Mouse (Mus musculus): ENCODE results near the gene Ankfy1.

Gene Ankfy1

DNA sequence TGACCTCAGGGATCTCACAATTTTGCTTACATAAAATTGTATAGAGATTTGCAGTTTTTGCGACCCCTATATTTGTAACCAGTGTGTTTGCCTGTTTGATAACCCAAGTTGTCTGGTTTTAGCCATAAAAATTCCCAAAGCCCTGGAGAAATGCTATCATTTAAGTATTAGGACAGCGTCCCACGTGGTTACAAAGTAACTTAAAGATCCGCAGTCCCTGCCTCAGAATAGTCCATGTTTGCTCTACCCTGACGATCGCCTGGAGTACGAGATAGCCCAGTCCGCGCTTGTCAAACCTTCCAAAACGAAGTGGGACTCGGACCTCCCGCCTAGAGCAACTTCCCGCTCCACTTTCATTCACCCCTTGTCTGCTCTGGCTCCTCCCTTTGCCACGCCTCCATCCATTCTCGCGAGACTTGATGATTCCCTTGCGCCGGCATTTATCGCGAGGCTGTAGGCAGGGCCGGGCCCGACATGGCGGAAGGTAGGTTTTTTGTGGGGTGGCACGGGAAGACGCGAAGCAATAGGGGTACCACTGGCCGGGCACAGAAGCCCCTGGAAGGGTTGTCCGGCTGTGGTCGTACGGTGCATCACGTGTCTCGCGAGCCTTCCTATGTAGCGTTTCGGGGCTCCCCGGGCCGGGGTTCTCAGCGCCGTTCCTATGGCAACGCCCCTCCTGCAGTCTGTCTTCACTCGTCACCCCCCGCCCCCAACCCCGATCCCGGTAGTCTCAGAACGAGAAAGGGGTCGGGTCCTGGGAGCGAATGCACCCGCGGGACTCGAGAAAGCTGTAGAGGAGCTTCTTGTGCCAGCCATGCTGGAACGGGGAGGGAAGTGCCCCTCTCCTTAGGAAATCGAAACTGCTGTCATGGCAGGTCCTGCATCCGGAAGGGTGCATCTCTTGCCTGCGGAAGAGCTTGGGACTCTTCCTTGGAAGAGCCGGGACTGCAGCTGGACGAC, at the start of gene Ankfy1:
Gene Ankfy1 (plus strand): TSS at position 456 of the 960 bp plus-strand sequence.
- ChIA-PET POLR2A (interaction anchor here (0.6 to 1.9 kb wide), 29 partner anchors 8 to 148 kb away, joined by 3 to 12 read pairs (median 3); partner anchors contain the start of genes Cyb5d2 (in 1 of the 4), Ube2g1 (in 1 of the 4) and Zzef1 (in 1 of the 4)), CTCF (interaction anchor here in 1 of 4 experiments (0.6 kb wide), 1 partner anchor 48 kb away, joined by 3 read pairs; no protein-coding TSS in a partner anchor)

DNA sequence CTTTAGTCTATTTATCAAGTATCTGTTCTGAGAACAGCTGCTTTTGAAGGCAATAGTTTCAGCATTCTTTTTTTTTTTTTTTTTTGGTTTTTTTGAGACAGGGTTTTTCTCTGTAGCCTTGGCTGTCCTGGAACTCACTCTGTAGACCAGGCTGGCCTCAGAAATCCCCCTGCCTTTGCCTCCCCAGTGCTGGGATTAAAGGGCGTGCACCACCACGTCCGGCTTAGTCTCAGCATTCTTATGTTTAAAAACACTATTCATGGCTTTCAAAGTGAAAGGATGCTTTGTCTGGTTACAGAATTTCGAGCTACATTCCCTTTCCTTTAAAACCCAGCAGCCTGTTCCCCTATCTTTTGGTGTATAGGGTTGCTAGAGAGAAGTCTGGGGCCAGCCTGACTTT, 47.1 kb upstream of the Ankfy1 start:
- CTCF ChIA-PET, result interaction anchor here in 2 of 4 experiments (0.6 to 0.7 kb wide), 2 partner anchors 376 to 504 kb away, joined by 4 read pairs; no protein-coding TSS in a partner anchor
- POLR2A ChIA-PET, result interaction anchor here in 3 of 4 experiments (0.6 to 1.3 kb wide), 6 partner anchors 10 to 67 kb away, joined by 3 to 10 read pairs (median 5); no protein-coding TSS in a partner anchor

DNA sequence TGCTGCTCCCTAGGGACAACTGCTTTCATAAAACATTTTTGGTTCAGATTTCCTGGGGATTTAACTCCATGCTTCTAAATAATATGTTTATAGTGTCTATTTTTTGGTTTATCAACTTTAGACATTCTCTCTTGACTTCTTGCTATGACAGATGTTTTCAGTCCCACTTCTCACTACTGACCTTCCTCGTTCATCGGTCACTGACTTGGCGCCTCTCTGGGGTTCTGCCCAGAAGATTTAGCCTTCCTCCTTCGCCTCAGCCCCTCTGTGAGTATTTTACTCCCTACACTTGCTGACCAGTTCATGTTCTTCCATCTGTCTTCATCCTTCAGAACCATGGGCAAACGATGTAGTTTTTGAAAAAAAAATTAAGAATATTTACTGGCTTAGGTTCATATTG, 44.4 kb upstream of the Ankfy1 start:
- ChIA-PET POLR2A (no interaction called here), CTCF (no interaction called here)

DNA sequence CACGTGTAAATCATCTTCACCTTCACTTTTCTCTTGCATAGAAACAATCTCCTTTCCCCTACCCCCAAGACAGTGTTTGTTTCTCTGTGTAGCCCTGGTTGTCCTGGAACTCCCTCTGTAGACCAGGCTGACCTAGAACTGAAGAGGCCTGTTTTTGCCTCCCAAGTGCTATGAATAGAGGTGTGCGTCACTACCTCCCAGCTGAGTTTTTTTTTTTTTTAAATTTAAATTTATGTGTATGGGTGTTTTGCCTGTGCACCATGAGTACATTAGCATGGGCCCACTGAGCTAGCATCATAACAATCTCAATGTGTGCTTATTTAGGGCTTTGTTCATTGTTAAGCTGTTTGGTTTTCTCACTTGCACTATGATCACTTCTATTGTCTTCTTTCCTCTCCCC, 39.5 kb upstream of the Ankfy1 start:
- CTCF ChIA-PET, result interaction anchor here in 2 of 4 experiments (0.7 kb wide), 2 partner anchors 52 to 83 kb away, joined by 3 read pairs; no protein-coding TSS in a partner anchor
- POLR2A ChIA-PET, result interaction anchor here in 1 of 4 experiments (1.3 kb wide), 1 partner anchor 34 kb away, joined by 3 read pairs; no protein-coding TSS in a partner anchor

- POLR2A ChIA-PET, result interaction anchor here in 2 of 4 experiments (0.6 to 1.4 kb wide), 8 partner anchors 10 to 81 kb away, joined by 3 to 4 read pairs (median 3); no protein-coding TSS in a partner anchor
- CTCF ChIA-PET, result interaction anchor here in 3 of 4 experiments (0.6 to 1.3 kb wide), 6 partner anchors 55 to 344 kb away, joined by 3 to 4 read pairs (median 3); no protein-coding TSS in a partner anchor
These were observed 29.9 kb upstream of the Ankfy1 start for GRCm38 (mm10) chr11:72659918-72660317.

DNA sequence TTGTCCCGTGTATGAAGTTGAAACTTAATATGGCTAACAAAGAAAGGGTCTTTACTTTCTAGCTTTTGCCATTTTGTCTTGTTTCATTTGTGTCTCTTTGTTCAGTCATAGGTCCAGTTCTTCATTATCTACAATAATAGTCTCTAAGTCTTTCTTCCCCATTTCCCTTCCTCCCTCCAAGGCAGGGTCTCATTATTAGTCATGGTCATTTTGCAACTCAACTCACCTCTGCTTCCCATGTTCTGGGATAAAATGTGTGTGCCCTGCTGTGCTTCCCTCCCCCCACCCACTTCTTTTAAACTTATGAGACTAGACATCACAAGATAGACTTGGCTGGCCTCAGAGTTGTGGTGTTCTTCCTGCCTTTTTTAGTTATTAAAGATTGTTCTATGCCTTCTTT, 29.4 kb upstream of the Ankfy1 start:
- CTCF ChIA-PET, result interaction anchor here in 2 of 4 experiments (0.6 to 1.3 kb wide), 2 partner anchors 90 to 263 kb away, joined by 3 to 4 read pairs; no protein-coding TSS in a partner anchor
- POLR2A ChIA-PET, result interaction anchor here in 2 of 4 experiments (0.6 to 1.4 kb wide), 9 partner anchors 10 to 285 kb away, joined by 3 to 4 read pairs (median 3); no protein-coding TSS in a partner anchor

DNA sequence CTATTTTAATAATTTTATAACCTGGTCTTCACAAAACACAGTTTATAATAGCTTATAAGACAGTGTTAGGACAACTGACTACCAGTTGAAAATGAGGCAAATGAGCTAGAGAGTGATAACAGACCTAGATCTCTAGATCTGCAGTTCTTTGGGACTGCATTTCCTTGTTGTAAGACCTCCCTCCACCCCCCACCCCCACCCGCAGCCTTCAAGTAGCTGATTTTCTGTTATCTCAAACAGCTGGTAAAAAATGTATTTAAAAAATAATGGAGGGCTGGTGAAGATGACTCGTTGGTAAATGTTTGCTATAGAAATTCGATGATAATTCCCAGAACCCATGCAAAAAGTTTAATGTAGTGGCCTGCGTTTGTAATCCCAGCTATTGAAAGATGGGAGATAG, 25.2 kb upstream of the Ankfy1 start:
- ChIA-PET CTCF (no interaction called here), POLR2A (interaction anchor here in 2 of 4 experiments (0.7 to 1.6 kb wide), 7 partner anchors 10 to 131 kb away, joined by 3 to 6 read pairs (median 4); partner anchors contain the start of genes Cyb5d2 (in 1 of the 2) and Zzef1 (in 1 of the 2))

- ChIA-PET POLR2A (interaction anchor here in 2 of 4 experiments (1.2 to 1.4 kb wide), 5 partner anchors 10 to 100 kb away, joined by 3 read pairs; no protein-coding TSS in a partner anchor), CTCF (no interaction called here)
These were observed 19.2 kb upstream of the Ankfy1 start for GRCm38 (mm10) chr11:72670634-72671033.

- ChIA-PET CTCF (interaction anchor here in 1 of 4 experiments (0.7 kb wide), 1 partner anchor 95 kb away, joined by 4 read pairs; no protein-coding TSS in a partner anchor), POLR2A (interaction anchor here in 3 of 4 experiments (0.7 to 1.4 kb wide), 8 partner anchors 10 to 325 kb away, joined by 3 to 7 read pairs (median 4); no protein-coding TSS in a partner anchor)
These were observed 18.4 kb upstream of the Ankfy1 start for GRCm38 (mm10) chr11:72671294-72671988.

DNA sequence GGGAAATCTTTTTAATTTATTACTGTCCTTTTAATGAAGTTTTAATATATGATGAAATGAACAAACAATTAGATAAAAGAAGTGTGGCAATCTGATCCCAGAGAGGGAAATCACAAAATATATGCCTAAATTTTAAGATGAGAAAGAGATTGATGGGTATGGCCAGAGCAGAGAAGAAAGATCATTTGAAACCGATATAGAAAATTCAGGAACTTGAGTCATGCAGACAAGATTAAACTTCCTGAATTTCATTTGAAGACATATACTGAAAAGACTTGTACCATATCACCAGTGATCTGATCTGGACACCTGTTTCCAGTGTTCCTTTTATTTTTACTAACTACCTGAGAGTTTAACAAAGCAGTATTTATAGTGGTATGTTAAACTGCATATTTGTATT, 17.4 kb upstream of the Ankfy1 start:
- ChIA-PET POLR2A (interaction anchor here in 2 of 4 experiments (0.7 to 1.2 kb wide), 2 partner anchors 13 to 26 kb away, joined by 3 to 4 read pairs; no protein-coding TSS in a partner anchor), CTCF (no interaction called here)

GRCm38 (mm10) chr11:72675280-72675679, 14.5 kb upstream of the Ankfy1 start:
- CTCF ChIA-PET, result interaction anchor here in 1 of 4 experiments (0.6 kb wide), 1 partner anchor 81 kb away, joined by 3 read pairs; no protein-coding TSS in a partner anchor
- POLR2A ChIA-PET, result interaction anchor here in 2 of 4 experiments (0.6 to 1.7 kb wide), 6 partner anchors 11 to 120 kb away, joined by 3 to 4 read pairs (median 3); partner anchors contain the start of genes Ankfy1 (in 1 of the 2), Cyb5d2 (in 1 of the 2) and Zzef1 (in 1 of the 2)

- CTCF ChIA-PET, result no interaction called here
- POLR2A ChIA-PET, result interaction anchor here in 2 of 4 experiments (0.6 to 1.0 kb wide), 2 partner anchors 9 to 144 kb away, joined by 4 to 5 read pairs; partner anchors contain the start of gene Ankfy1 (in 1 of the 2)
These were observed 9.1 kb upstream of the Ankfy1 start for GRCm38 (mm10) chr11:72680726-72681125.

GRCm38 (mm10) chr11:72683402-72683801, 6.4 kb upstream of the Ankfy1 start:
- POLR2A ChIA-PET, result interaction anchor here in 2 of 4 experiments (0.5 to 2.1 kb wide), 2 partner anchors 10 to 28 kb away, joined by 3 to 9 read pairs; no protein-coding TSS in a partner anchor
- CTCF ChIA-PET, result no interaction called here

- POLR2A ChIA-PET, result interaction anchor here in 2 of 4 experiments (0.6 to 1.3 kb wide), 5 partner anchors 9 to 67 kb away, joined by 3 read pairs; no protein-coding TSS in a partner anchor
- CTCF ChIA-PET, result no interaction called here
These were observed 3.1 kb upstream of the Ankfy1 start for GRCm38 (mm10) chr11:72686697-72687096.

DNA sequence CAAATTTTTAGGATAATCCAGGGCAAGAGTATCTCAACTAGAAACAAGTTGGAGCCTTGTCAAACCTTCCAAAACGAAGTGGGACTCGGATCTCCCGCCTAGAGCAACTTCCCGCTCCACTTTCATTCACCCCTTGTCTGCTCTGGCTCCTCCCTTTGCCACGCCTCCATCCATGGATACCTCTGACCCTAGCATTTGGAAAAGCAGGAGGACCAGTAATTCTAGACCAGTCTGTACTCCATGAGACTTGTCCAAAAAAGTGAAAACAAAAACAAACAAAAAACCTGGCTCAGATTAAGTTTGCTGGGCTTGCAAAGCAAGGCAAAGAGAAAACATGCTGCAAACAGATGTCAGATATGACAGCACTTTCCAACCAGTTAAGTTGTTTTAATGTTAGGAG, 1.6 kb upstream of the Ankfy1 start:
- CTCF ChIA-PET, result no interaction called here
- POLR2A ChIA-PET, result interaction anchor here in 2 of 4 experiments (0.6 to 1.5 kb wide), 3 partner anchors 46 to 436 kb away, joined by 3 read pairs; no protein-coding TSS in a partner anchor

- POLR2A ChIA-PET, result interaction anchor here in 2 of 4 experiments (0.7 to 1.9 kb wide), 10 partner anchors 9 to 147 kb away, joined by 3 to 12 read pairs (median 4); partner anchors contain the start of gene Ube2g1 (in 1 of the 2)
- CTCF ChIA-PET, result no interaction called here
These were observed 691 bp upstream of the Ankfy1 start for GRCm38 (mm10) chr11:72689115-72689514.

- CTCF ChIA-PET, result no interaction called here
- POLR2A ChIA-PET, result interaction anchor here in 2 of 4 experiments (0.6 to 3.1 kb wide), 6 partner anchors 10 to 85 kb away, joined by 3 to 9 read pairs (median 4); partner anchors contain the start of gene Ube2g1 (in 1 of the 2)
These were observed 2.5 kb downstream of the Ankfy1 start for GRCm38 (mm10) chr11:72692353-72692752.

DNA sequence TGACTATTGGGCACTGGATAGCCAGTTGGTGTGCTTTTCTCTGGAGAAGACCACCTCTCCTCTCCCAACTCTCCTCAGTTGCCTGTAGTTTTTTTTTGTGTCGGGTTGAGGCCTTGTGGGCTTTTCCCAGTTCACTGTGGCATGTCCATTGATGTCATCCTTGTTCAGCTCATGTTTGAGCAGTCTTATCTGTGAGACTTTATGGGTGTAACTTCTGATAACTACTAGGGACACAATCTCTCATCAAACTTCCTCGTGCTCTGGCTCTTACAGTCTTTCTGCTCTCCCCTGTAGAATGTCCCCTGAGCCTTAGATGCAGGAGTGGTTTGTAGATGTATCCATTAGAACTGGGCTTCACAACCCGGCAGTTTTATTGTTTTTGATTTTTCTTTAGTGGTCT, 5.2 kb downstream of the Ankfy1 start:
- POLR2A ChIA-PET, result interaction anchor here in 1 of 4 experiments (3.1 kb wide), 1 partner anchor 13 kb away, joined by 9 read pairs; no protein-coding TSS in a partner anchor

More for the DNA sequence above, 5.2 kb downstream of the Ankfy1 start:
- CTCF ChIA-PET, result no interaction called here

Data from embryonic stem cell, embryonic (primary cell).